Mouse (Mus musculus) layer of hippocampus, adult 2 months (tissue): Measurements from ENCODE around the gene Gm10283. TPM values are rescaled to one million over a fixed set of nuclear protein-coding genes. Genes with fewer than 3 reads are reported as not detected.

Experiments
- DNase-seq, 2 experiments: peaks; one replicate each; pipeline ENCODE4 v3.0.0; 2022; ENCODE audit warnings: low spot score in 2 of 2
- H3K27ac ChIP-seq: fragments of 200-600 bp; 2 replicates; pipeline ENCODE4 v1.8.1; 2022
- H3K4me3 ChIP-seq: fragments of 200-600 bp; 2 replicates; pipeline ENCODE4 v1.8.1; 2022; ENCODE audit warnings: mild to moderate bottlenecking
- CTCF ChIP-seq: fragments of 200-600 bp; conservative IDR thresholded peaks from 2 replicates; pipeline ENCODE4 v1.8.1; 2022; ENCODE audit warnings: antibody characterized with exemption, mild to moderate bottlenecking, moderate library complexity
- total RNA-seq, 2 experiments: library from RNA; stranded (reverse); gene quantifications; 2 replicates each; pipeline ENCODE4 v1.2.3; 2021

The Gm10283 gene
- total RNA-seq, 2 experiments from 2014 or later, result not detected

DNA sequence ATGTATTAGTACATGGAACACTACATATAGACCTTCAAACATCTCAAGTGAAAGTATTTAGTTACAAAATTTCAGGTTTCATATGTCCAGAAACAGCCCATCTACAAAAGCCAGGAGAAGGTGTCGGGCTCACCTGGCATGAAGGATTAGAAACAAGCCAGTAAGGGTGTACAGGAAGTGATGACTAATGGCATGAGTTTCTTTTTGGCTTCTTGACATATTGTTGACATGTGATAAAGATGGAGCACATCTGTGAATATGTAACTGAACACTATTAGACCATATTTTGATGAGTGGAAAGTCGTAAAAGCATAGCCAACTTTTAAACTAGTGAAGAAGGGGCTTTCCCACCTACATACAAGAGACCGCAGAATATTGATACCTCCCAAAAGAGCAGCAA, 66.1 kb downstream of the Gm10283 start:
- no peak overlapping the region for H3K4me3 ChIP-seq
- no peak overlapping the region for H3K27ac ChIP-seq
- TF ChIP-seq CTCF, result no peak
- DNase-seq, result no peak

DNA sequence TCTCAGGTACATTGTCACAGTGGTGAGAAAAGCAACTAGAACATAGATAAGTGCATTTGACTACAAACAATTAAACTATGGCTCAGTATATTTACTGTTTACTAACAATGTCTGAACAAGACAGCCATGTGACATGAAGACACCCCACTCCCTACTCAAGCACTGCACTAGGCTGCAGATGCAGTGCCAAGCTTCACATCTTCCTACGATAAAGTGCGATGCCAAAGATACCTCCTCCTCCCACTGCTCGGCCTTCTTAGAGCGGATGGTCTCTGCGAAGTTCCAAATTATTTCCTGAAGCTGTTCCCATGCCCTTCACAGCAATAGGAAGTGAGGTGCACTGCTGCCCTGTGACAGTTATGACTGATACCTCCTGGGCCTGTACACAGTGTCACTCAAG, 70.3 kb downstream of the Gm10283 start:
- TF ChIP-seq CTCF, result no peak
- no peak for DNase-seq
- Histone ChIP-seq H3K27ac (no peak overlapping the region), H3K4me3 (no peak overlapping the region)

DNA sequence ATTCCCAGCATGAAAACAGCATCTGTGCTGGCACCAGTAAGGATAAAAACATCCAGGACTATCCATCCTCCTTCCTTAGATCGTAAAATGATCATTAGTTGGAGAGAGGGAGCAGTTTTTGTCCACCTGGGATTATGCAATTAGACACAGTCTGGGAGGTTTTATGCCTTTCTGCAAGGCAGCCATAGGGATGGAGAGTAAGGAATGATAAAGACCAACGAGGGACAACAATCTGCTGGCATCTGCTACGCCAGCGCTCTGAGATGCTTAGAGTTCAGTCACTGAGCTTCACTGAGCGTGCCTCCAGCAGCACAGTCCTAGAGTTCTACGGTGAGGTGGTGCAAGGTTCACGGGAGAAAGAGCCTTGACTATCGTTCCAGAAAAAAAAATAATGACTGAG, 96.6 kb downstream of the Gm10283 start:
- Histone ChIP-seq H3K4me3 (no peak overlapping the region), H3K27ac (no peak overlapping the region)
- TF ChIP-seq CTCF, result no peak
- DNase-seq, result no peak

DNA sequence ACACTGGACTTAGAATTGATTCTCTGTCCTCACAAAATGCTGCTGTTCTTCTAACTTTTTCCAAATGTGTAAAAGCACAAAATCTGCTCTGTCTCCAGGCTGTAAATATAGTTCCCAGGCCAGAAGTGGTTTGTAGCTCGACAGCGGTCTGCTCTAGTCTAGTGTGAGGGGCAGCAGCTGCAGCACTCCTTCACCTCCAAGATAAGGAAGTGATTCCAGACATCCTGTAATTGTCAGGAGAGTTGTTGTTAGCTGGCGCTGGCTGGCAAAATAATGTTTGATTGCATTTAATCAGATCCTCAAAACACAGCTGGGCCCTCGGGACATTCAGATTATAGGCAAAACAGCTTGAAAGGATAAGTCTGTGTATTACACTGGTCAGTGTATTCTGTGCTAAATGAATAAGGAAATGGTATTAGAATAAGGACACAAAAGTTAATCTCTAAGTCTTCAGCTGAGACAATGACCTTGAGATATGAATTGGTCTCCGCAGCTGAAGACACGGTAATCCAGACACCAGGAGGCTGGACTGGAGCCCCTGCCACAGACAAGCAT, 97.9 kb downstream of the Gm10283 start:
- no peak for TF ChIP-seq CTCF
- Histone ChIP-seq H3K27ac (no peak overlapping the region), H3K4me3 (no peak overlapping the region)
- DNase-seq, result no peak

DNA sequence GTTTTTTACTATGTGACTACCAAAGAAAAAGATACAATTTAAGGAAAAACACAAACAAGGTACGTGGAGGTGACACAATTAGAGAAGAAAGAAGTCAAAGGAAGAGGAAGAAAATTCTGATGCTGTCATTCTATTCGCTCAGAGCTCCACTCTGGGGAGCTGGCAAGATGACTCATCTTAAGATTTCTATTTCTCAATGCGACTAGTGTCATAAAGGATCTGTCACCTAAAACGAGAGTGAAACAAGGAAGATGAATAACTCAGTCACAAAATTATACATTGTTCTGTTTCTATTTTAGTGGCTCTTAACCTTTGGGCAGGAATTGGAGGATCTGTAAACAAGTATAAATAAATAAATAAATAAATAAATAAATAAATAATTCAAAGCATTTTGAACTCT, 109.3 kb downstream of the Gm10283 start:
- no peak for TF ChIP-seq CTCF
- no peak overlapping the region for H3K4me3 ChIP-seq
- H3K27ac ChIP-seq, result no peak overlapping the region
- DNase-seq, result no peak

DNA sequence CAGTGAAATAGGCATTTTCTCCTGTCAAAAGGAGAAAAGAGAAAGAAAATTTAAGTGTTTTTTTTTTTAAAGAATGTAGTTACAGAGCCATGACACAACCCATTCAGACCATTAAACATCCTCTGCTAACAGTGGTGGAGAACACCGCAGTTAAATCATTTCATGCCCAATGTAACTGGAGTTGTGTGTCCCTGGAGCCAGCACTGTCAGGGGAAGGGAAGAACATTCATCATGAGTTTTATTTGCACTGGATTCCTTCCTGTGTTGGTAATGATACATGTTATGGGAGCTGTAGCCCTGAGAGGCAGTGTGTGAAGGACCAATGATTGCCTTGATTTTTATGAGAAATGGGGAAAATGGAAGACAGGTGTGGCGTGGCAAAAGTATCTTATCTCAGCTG, 116.4 kb downstream of the Gm10283 start:
- DNase-seq, result no peak
- H3K27ac ChIP-seq, result no peak overlapping the region
- no peak for TF ChIP-seq CTCF
- no peak overlapping the region for H3K4me3 ChIP-seq

Other genes with a start within 250 kb of the Gm10283 start
- gene Aadat, start 2.7 kb upstream of the Gm10283 start, total RNA-seq, result under 1 TPM; 0.18 to 0.66 TPM
- gene Mfap3l, start 129.6 kb upstream of the Gm10283 start, total RNA-seq, result 10 to 100 TPM; 44.7 to 48.7 TPM